Mouse (Mus musculus) heart, embryonic 13.5 days (tissue): Measurements from ENCODE around the gene Olfr1387. TPM values are rescaled to one million over a fixed set of nuclear protein-coding genes. Genes with fewer than 3 reads are reported as not detected.
"Not testable (repeated sequence)": the region's sequence is repeated elsewhere in the genome, so short reads cannot be mapped to it uniquely, and the experiment has no call there.

ENCODE experiments used
- ATAC-seq: fragments of 200-750 bp; cut with Nextera tagmentation; 2 replicates; pipeline ENCODE4 v1.8.0; 2017; ENCODE audit warnings: moderate TSS enrichment; ENCODE audit not compliant: insufficient number of reproducible peaks, low FRiP score, low TSS enrichment; ENCODE audit errors: extremely low read depth
- H3K27ac ChIP-seq: fragments of 300-500 bp; sonication (generic); replicated peaks from 2 replicates; pipeline ENCODE4 v1.5.1; 2015; ENCODE audit warnings: moderate library complexity, mild to moderate bottlenecking, inconsistent platforms
- H3K27me3 ChIP-seq: fragments of 300-500 bp; sonication (generic); replicated peaks from 2 replicates; pipeline ENCODE4 v1.6.1; 2015; ENCODE audit warnings: mild to moderate bottlenecking, inconsistent platforms
- H3K36me3 ChIP-seq: fragments of 300-500 bp; sonication (generic); 2 replicates; pipeline ENCODE4 v1.6.1; 2015; ENCODE audit warnings: mild to moderate bottlenecking, inconsistent platforms
- H3K4me1 ChIP-seq: fragments of 300-500 bp; sonication (generic); 2 replicates; pipeline ENCODE4 v1.6.1; 2015; ENCODE audit warnings: inconsistent platforms
- H3K4me2 ChIP-seq: fragments of 300-500 bp; sonication (generic); 2 replicates; pipeline ENCODE4 v1.6.1; 2015; ENCODE audit warnings: inconsistent platforms, mild to moderate bottlenecking, moderate library complexity
- H3K4me3 ChIP-seq: fragments of 300-500 bp; sonication (generic); 2 replicates; pipeline ENCODE4 v1.5.1; 2015; ENCODE audit warnings: moderate library complexity, mild to moderate bottlenecking, inconsistent platforms
- H3K9ac ChIP-seq: fragments of 300-500 bp; sonication (generic); 2 replicates; pipeline ENCODE4 v1.6.1; 2015; ENCODE audit warnings: inconsistent platforms, mild to moderate bottlenecking, moderate library complexity
- H3K9me3 ChIP-seq: fragments of 300-500 bp; sonication (generic); 2 replicates; pipeline ENCODE4 v1.6.1; 2016; ENCODE audit warnings: inconsistent platforms
- WGBS: fragments of 180-500 bp; shearing (Covaris S2); methylation state at CpG from one replicate; pipeline ENCODE4 v1.1.7; 2015; ENCODE audit warnings: mixed read lengths; 5-methylcytosine and 5-hydroxymethylcytosine counted together
- polyA plus RNA-seq: library from polyadenylated mRNA; unstranded; fragments of >200 nt; fragmentation: Nextera tagmentation; extraction: Ambion mirVana; gene quantifications from 2 replicates; pipeline ENCODE4 v1.2.1, GENCODE M21; 2015

Gene Olfr1387
- polyA plus RNA-seq, result not detected in 2 replicates

DNA sequence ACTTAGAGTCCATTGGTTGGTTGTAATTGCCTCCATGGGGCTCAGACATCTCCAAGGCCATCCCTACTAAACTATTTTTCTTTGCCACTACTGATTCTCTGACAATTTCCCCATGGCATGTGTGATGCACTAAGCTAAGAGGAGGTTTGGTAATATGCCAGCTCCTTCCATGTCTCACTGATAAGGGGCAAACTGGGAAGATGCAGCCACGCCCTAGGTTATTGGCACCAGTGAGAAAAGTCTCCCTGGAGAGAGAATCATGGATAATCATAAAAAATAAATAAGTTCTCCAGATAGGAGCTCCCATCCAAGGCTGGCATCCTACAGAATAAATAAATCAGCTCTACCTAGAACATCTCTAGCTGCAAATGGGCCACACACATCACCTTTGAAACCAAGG lies at the start of gene Olfr1387:
TSS of gene Olfr1387 (plus strand) at position 301 of the 400 bp plus-strand sequence.
- H3K9ac ChIP-seq, result no peak within 1 kb of the TSS
- H3K27me3 ChIP-seq, result no peaks in the 10 kb centered on the region
- no peaks in the 10 kb centered on the region for H3K9me3 ChIP-seq
- ATAC-seq, result no peak
- no peaks in the 10 kb centered on the region for H3K36me3 ChIP-seq
- no peak within 1 kb of the TSS for H3K4me3 ChIP-seq
- no peaks in the 10 kb centered on the region for H3K4me1 ChIP-seq
- H3K27ac ChIP-seq, result no peak within 1 kb of the TSS
- no peak within 1 kb of the TSS for H3K4me2 ChIP-seq
- WGBS, result 61% methylated on average over 1 of the region's 1 CpGs

DNA sequence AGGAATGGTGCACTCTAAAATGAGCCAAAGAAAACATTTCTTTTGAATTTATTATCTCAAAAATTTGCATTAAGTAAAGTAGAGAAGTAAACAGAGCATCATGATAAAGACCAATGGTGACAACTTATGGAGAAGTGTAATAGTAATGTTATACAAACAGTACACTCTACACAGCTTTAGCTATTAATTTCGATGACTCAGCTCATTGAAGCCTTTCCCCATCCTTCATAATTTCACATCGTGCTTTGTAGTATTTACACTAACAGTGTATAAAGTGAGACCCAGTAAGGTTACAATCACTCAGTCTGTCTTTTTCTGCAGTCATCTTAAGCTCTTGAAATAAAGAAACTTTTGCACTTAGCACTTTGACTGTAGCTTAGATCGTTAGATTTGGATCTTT lies 48.4 kb upstream of the Olfr1387 start:
- H3K36me3 ChIP-seq, result no peaks in the 10 kb centered on the region
- H3K27ac ChIP-seq, result no peak overlapping the region
- H3K9ac ChIP-seq, result no peak overlapping the region
- 0 out of 2 replicates have a peak, but pooled peaks cover 2% of the 10 kb centered on the region for H3K9me3 ChIP-seq
- H3K27me3 ChIP-seq, result no peaks in the 10 kb centered on the region
- no peaks in the 10 kb centered on the region for H3K4me1 ChIP-seq
- no peak overlapping the region for H3K4me3 ChIP-seq
- ATAC-seq, result no peak
- 63% methylated on average over 3 of the region's 3 CpGs for WGBS
- H3K4me2 ChIP-seq, result no peak overlapping the region

DNA sequence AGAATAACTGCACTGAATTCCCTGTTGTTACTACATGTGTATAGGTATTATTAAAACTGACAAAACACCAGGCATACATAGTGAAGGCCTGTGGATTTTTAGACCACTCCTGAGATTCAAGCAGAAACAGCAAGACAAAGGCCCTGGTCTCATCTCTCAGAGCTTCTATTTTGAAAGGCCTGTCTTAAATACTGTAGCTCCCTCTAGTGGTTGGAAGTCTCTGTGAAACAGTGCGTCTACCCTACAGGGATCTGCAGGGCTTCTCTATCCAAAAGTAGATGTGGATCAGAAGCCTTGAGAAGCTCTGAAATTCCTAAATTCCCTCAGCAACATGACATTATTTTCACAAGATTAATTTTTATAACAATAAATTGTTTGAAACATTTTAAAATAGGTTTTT lies 44.6 kb upstream of the Olfr1387 start:
- Histone ChIP-seq H3K27me3 (no peaks in the 10 kb centered on the region), H3K4me3 (no peak overlapping the region), H3K4me1 (no peaks in the 10 kb centered on the region), H3K27ac (no peak overlapping the region), H3K9me3 (peaks cover 6% of the 10 kb centered on the region; the same call in 1 of the 2 replicates), H3K4me2 (no peak overlapping the region), H3K9ac (no peak overlapping the region), H3K36me3 (no peaks in the 10 kb centered on the region)
- no peak for ATAC-seq
- 39% methylated on average over 1 of the region's 1 CpGs for WGBS

DNA sequence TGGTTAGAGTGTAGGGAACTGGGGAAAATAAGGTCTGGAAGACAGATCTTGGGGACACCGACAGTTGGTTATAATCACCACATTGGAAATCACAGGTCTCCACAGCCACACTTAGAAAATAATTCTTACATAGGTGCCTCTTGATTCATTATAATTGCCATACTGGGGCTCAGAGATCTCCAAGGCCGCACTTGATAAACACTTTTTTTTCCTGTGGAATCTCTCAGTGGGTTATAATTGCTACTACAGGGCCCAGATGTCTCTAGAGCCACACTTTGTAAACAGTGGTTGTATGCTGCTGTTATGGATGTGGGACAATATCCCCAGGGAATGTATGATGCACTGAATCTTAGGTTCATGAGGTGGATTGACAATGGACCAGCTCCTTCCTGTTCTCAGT lies 32.4 kb upstream of the Olfr1387 start, which contains the start of gene Olfr1389:
TSS of gene Olfr1389 (plus strand) at position 301 of the 400 bp plus-strand sequence.
- Histone ChIP-seq H3K4me1 (peaks cover 4% of the 10 kb centered on the region; the same call in 1 of the 2 replicates), H3K9me3 (no peaks in the 10 kb centered on the region), H3K27me3 (no peaks in the 10 kb centered on the region), H3K4me3 (no peak within 1 kb of the TSS), H3K36me3 (no peaks in the 10 kb centered on the region), H3K9ac (no peak within 1 kb of the TSS), H3K27ac (no peak within 1 kb of the TSS; the same call in 1 of the 2 replicates), H3K4me2 (no peak within 1 kb of the TSS)
- no peak for ATAC-seq
- 78% methylated on average over 2 of the region's 2 CpGs for WGBS

GRCm38 (mm10) chr11:49425257-49425927 lies 29.8 kb upstream of the Olfr1387 start:
- no peak for ATAC-seq
- 78% methylated on average over 1 of the region's 1 CpGs for WGBS
- no peak overlapping the region for H3K4me2 ChIP-seq
- H3K27ac ChIP-seq, result no peak overlapping the region
- H3K4me3 ChIP-seq, result no peak overlapping the region
- H3K4me1 ChIP-seq, result peaks cover 4% of the 10 kb centered on the region; the same call in 1 of the 2 replicates
- H3K9ac ChIP-seq, result no peak overlapping the region
- H3K27me3 ChIP-seq, result no peaks in the 10 kb centered on the region
- H3K9me3 ChIP-seq, result no peaks in the 10 kb centered on the region
- no peaks in the 10 kb centered on the region for H3K36me3 ChIP-seq

- no peak for ATAC-seq
- Histone ChIP-seq H3K36me3 (no peaks in the 10 kb centered on the region), H3K4me1 (no peaks in the 10 kb centered on the region), H3K27ac (no peak overlapping the region), H3K9ac (no peak overlapping the region), H3K4me3 (no peak overlapping the region), H3K4me2 (no peak overlapping the region), H3K27me3 (no peaks in the 10 kb centered on the region), H3K9me3 (no peaks in the 10 kb centered on the region)
- WGBS, result 76% methylated on average over 2 of the region's 2 CpGs
These were observed 25.5 kb upstream of the Olfr1387 start for GRCm38 (mm10) chr11:49429641-49430040.

DNA sequence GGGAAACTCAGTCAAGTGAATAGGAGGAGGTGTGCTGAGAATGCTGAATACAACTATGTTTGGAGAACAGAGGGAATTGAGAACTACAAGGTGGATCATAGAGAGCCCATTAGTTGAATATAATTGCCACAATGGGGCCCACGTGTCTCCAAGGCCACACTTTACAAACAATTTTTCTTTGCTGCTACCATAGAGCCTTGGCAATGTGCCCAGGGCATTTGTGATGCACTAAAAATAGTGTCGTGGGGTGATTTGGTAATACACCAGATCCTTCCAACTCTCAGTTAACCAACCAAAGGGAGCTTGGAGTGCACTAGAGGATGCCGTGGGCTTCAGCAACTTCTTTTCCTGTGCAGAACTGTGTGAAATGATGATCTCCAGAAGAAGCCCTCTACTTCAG lies 18.7 kb upstream of the Olfr1387 start, which contains the start of gene Olfr1388:
TSS of gene Olfr1388 (plus strand) at position 214 of the 400 bp plus-strand sequence.
- ATAC-seq, result no peak
- Histone ChIP-seq H3K4me3 (no peak within 1 kb of the TSS), H3K9ac (no peak within 1 kb of the TSS), H3K27me3 (no peaks in the 10 kb centered on the region), H3K36me3 (no peaks in the 10 kb centered on the region), H3K9me3 (no peaks in the 10 kb centered on the region), H3K4me1 (peaks cover 6% of the 10 kb centered on the region; the same call in 1 of the 2 replicates), H3K27ac (no peak within 1 kb of the TSS), H3K4me2 (no peak within 1 kb of the TSS)
- WGBS, result 31% methylated on average over 3 of the region's 3 CpGs

DNA sequence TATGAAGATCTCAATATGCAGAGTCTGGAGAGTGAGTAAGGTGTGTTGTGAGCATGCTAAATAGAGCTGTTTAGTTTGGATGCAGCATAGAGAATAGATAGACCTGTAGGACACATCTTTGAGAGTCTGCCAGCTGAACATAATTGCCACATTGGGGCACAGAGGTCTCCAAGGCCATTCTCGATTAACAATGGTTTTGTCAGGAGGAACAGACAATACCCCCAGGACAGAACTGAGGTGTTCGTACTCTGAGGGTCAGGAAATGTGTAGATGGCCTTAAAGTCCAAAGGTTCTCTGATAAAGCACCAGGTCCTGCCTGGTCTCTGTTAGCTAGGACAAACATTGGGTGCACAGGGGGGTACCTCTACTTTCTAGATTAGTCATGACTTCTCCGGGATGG lies 9.6 kb downstream of the Olfr1387 start, which contains the start of gene Olfr1386:
TSS of gene Olfr1386 (plus strand) at position 301 of the 400 bp plus-strand sequence.
- WGBS, result 66% methylated on average over 3 of the region's 3 CpGs
- H3K27ac ChIP-seq, H3K4me2 ChIP-seq: not testable (repeated sequence)

DNA sequence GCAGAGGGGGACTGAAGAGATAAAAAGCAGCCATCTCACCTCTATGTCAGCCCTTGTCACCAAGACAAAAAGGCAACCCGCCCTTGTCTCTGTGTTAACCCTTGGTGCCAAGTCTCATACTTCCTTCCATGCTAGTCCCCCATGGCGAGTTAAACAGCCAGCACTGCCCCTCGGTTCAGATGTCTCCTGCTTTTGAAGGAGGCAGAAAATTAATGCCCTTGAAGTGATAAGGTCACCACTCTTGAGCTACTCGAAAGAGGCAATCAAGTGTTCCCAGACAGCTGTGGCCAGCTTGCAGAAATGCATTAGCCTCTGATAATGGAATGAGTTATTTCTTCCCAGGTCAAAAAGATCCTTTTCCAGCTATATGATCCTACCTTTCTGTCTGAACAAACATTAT lies 30.8 kb downstream of the Olfr1387 start:
- no peaks in the 10 kb centered on the region for H3K9me3 ChIP-seq
- no peak overlapping the region for H3K4me2 ChIP-seq
- H3K36me3 ChIP-seq, result no peaks in the 10 kb centered on the region
- H3K27ac ChIP-seq, result no peak overlapping the region
- no peaks in the 10 kb centered on the region for H3K4me1 ChIP-seq
- WGBS, result 39% methylated on average over 4 of the region's 4 CpGs
- H3K9ac ChIP-seq, result no peak overlapping the region
- no peaks in the 10 kb centered on the region for H3K27me3 ChIP-seq
- ATAC-seq, result no peak
- no peak overlapping the region for H3K4me3 ChIP-seq

More for the DNA sequence above, 9.6 kb downstream of the Olfr1387 start, which contains the start of gene Olfr1386:
- H3K9ac ChIP-seq, H3K4me3 ChIP-seq, H3K4me1 ChIP-seq, H3K9me3 ChIP-seq, ATAC-seq, H3K36me3 ChIP-seq, H3K27me3 ChIP-seq: not testable (repeated sequence)

- not testable (repeated sequence) for H3K27ac ChIP-seq, H3K4me2 ChIP-seq, H3K4me3 ChIP-seq, H3K36me3 ChIP-seq, H3K4me1 ChIP-seq, ATAC-seq, H3K9ac ChIP-seq, H3K27me3 ChIP-seq, H3K9me3 ChIP-seq
- WGBS, result 60% methylated on average over 1 of the region's 1 CpGs
These were observed 33.6 kb downstream of the Olfr1387 start, which contains the start of gene Olfr1385 for GRCm38 (mm10) chr11:49488770-49489169. Olfr1385 (plus strand) TSS chr11:49489070.
